Mouse (Mus musculus) liver, embryonic 14.5 days (tissue): Measurements from ENCODE around the gene Wdr46.

Experiments used
- CTCF ChIP-seq: IDR thresholded peaks from 2 replicates; pipeline ENCODE4 v1.5.1; 2016; ENCODE audit warnings: antibody characterized with exemption, low read depth, control low read depth
- EP300 ChIP-seq: IDR thresholded peaks from 2 replicates; pipeline ENCODE4 v1.6.1; 2016; ENCODE audit warnings: antibody characterized with exemption, low read depth

GRCm38 (mm10) chr17:33921361-33921760 lies 19.1 kb upstream of the Wdr46 start:
- TF ChIP-seq EP300: no peak
- no peak for TF ChIP-seq CTCF
